Mouse (Mus musculus) liver, adult 2 months (tissue): Measurements from ENCODE around the gene Sepsecs. TPM values are rescaled to one million over a fixed set of nuclear protein-coding genes. Genes with fewer than 3 reads are reported as not detected.
"Not testable (repeated sequence)": the region's sequence is repeated elsewhere in the genome, so short reads cannot be mapped to it uniquely, and the experiment has no call there.

Experiments
- DNase-seq: peaks from one replicate; pipeline ENCODE4 v3.0.0-alpha.2; 2011; ENCODE audit warnings: low read depth, low spot score; ENCODE audit errors: extremely low read depth
- H3K27ac ChIP-seq: fragments of 200-500 bp; replicated peaks from 2 replicates; pipeline ENCODE4 v1.5.1; 2012; ENCODE audit warnings: low read depth, mild to moderate bottlenecking, control low read depth, inconsistent platforms, low read length; ENCODE audit not compliant: insufficient read depth
- H3K27me3 ChIP-seq: fragments of 200-500 bp; 2 replicates; pipeline ENCODE4 v1.6.1; 2012; ENCODE audit warnings: mild to moderate bottlenecking, moderate library complexity, low read length, inconsistent platforms; ENCODE audit not compliant: control insufficient read depth, insufficient read depth
- H3K36me3 ChIP-seq: fragments of 200-500 bp; 2 replicates; pipeline ENCODE4 v1.6.1; 2012; ENCODE audit warnings: low read length, inconsistent platforms; ENCODE audit not compliant: control insufficient read depth, insufficient read depth
- H3K4me1 ChIP-seq: fragments of 200-500 bp; 2 replicates; pipeline ENCODE4 v1.6.1; 2011; ENCODE audit warnings: low read length; ENCODE audit not compliant: control insufficient read depth, insufficient read depth
- H3K4me3 ChIP-seq: fragments of 200-500 bp; 2 replicates; pipeline ENCODE4 v1.5.1; 2011; ENCODE audit warnings: low read depth, mild to moderate bottlenecking, control low read depth, low read length, moderate library complexity; ENCODE audit not compliant: insufficient read depth
- H3K79me2 ChIP-seq: fragments of 200-500 bp; 2 replicates; pipeline ENCODE4 v1.6.1; 2012; ENCODE audit warnings: inconsistent platforms, mild to moderate bottlenecking, low read length, moderate library complexity; ENCODE audit not compliant: control insufficient read depth, insufficient read depth
- H3K9ac ChIP-seq: fragments of 200-500 bp; 2 replicates; pipeline ENCODE4 v1.6.1; 2012; ENCODE audit warnings: low read depth, mild to moderate bottlenecking, control low read depth, inconsistent platforms, low read length
- CTCF ChIP-seq: fragments of 200-500 bp; IDR thresholded peaks from 2 replicates; pipeline ENCODE4 v1.5.1; 2011; ENCODE audit warnings: low read depth, low read length, control low read depth
- POLR2A ChIP-seq: fragments of 200-500 bp; IDR thresholded peaks from 2 replicates; pipeline ENCODE4 v1.6.1; 2011; ENCODE audit warnings: low read length, control low read depth; ENCODE audit not compliant: insufficient read depth; ENCODE audit errors: extremely low read depth
- WGBS: fragments of 180-500 bp; shearing (Covaris S2); methylation state at CpG from one replicate; pipeline ENCODE4 v1.1.7; 2018; 5-methylcytosine and 5-hydroxymethylcytosine counted together
- polyA plus RNA-seq: library from polyadenylated mRNA; depleted of rRNA; stranded (reverse); fragments of >200 nt; gene quantifications from 2 replicates; pipeline ENCODE4 v1.2.3, GENCODE M21; 2012; rRNA removed
- total RNA-seq: library from RNA; depleted of rRNA; stranded (reverse); fragments of >200 nt; gene quantifications from 2 replicates; pipeline ENCODE4 v1.2.3, GENCODE M21; 2014; rRNA removed

The Sepsecs gene
- total RNA-seq (45.3 and 53.7 TPM in 2 replicates), polyA plus RNA-seq (14.1 and 16.4 TPM in 2 replicates)

GRCm38 (mm10) chr5:52669426-52670191 lies at the start of gene Sepsecs:
Gene Sepsecs (minus strand): TSS chr5:52669708.
- WGBS, result 4% methylated on average over 56 of the region's 56 CpGs
- Histone ChIP-seq H3K79me2 (peaks cover 5% of the 10 kb centered on the region; the same call in 1 of the 2 replicates), H3K27me3 (no peaks in the 10 kb centered on the region), H3K27ac (peak within 1 kb of the TSS; percentile 98), H3K4me3 (peak within 1 kb of the TSS; percentile 97), H3K36me3 (peaks cover 16% of the 10 kb centered on the region), H3K4me1 (peaks cover 25% of the 10 kb centered on the region), H3K9ac (peak within 1 kb of the TSS; percentile 97)
- TF ChIP-seq CTCF (no peak), POLR2A (peak; percentile 30; the same call in 1 of the 2 replicates)
- peak; percentile 78 for DNase-seq

GRCm38 (mm10) chr5:52716742-52717448 lies 47.4 kb upstream of the Sepsecs start:
- Histone ChIP-seq H3K4me1 (no peaks in the 10 kb centered on the region), H3K9ac (no peak overlapping the region), H3K79me2 (no peaks in the 10 kb centered on the region), H3K4me3 (no peak overlapping the region), H3K27ac (no peak overlapping the region), H3K27me3 (no peaks in the 10 kb centered on the region), H3K36me3 (no peaks in the 10 kb centered on the region)
- no peak for DNase-seq
- 83% methylated on average over 5 of the region's 5 CpGs for WGBS
- no peak for TF ChIP-seq CTCF
- TF ChIP-seq POLR2A, result no peak

GRCm38 (mm10) chr5:52712704-52713103 lies 43.2 kb upstream of the Sepsecs start:
- DNase-seq, result no peak
- H3K36me3 ChIP-seq, result no peaks in the 10 kb centered on the region
- no peaks in the 10 kb centered on the region for H3K79me2 ChIP-seq
- H3K4me3 ChIP-seq, result no peak overlapping the region
- H3K9ac ChIP-seq, result no peak overlapping the region
- no peaks in the 10 kb centered on the region for H3K27me3 ChIP-seq
- no peak for TF ChIP-seq CTCF
- TF ChIP-seq POLR2A, result no peak
- H3K27ac ChIP-seq, result no peak overlapping the region
- H3K4me1 ChIP-seq, result no peaks in the 10 kb centered on the region

- no peak for DNase-seq
- no peaks in the 10 kb centered on the region for H3K79me2 ChIP-seq
- H3K27ac ChIP-seq, result no peak overlapping the region
- no peaks in the 10 kb centered on the region for H3K4me1 ChIP-seq
- H3K4me3 ChIP-seq, result no peak overlapping the region
- 73% methylated on average over 4 of the region's 4 CpGs for WGBS
- no peaks in the 10 kb centered on the region for H3K36me3 ChIP-seq
- no peak overlapping the region for H3K9ac ChIP-seq
- no peak for TF ChIP-seq POLR2A
- no peak for TF ChIP-seq CTCF
- no peaks in the 10 kb centered on the region for H3K27me3 ChIP-seq
Measured at GRCm38 (mm10) chr5:52704562-52704961, 35.1 kb upstream of the Sepsecs start.

GRCm38 (mm10) chr5:52697882-52698440 lies 28.5 kb upstream of the Sepsecs start:
- H3K79me2 ChIP-seq, H3K36me3 ChIP-seq, H3K27ac ChIP-seq, H3K4me3 ChIP-seq, H3K27me3 ChIP-seq, H3K4me1 ChIP-seq, DNase-seq, H3K9ac ChIP-seq: not testable (repeated sequence)
- 92% methylated on average over 7 of the region's 7 CpGs for WGBS
